Mouse (Mus musculus) liver, embryonic 14 days (tissue): Measurements from ENCODE around the gene Prrx2. TPM values are rescaled to one million over a fixed set of nuclear protein-coding genes. Genes with fewer than 3 reads are reported as not detected.

Experiments
- polyA plus RNA-seq: library from polyadenylated mRNA; depleted of rRNA; stranded (reverse); fragments of >200 nt; gene quantifications from 2 replicates; pipeline ENCODE4 v1.2.3, GENCODE M21; 2012; rRNA removed

Gene Prrx2
- polyA plus RNA-seq = 0.41 and 0.71 TPM in 2 replicates

GRCm38 (mm10) chr2:30834373-30835022 is at the start of gene Prrx2:
TSS of gene Prrx2 (plus strand) at chr2:30834972.

GRCm38 (mm10) chr2:30803604-30804003 is 31.2 kb upstream of the Prrx2 start, which contains the start of gene 1700001O22Rik:
TSS of gene 1700001O22Rik (minus strand) at chr2:30803661.

GRCm38 (mm10) chr2:30807648-30808295 is 27.0 kb upstream of the Prrx2 start, which contains the start of gene Ntmt1:
TSS of gene Ntmt1 (plus strand) at chr2:30807826.

GRCm38 (mm10) chr2:30830283-30830795 is 4.4 kb upstream of the Prrx2 start, which contains the start of gene Asb6:
TSS of gene Asb6 (minus strand) at chr2:30830333.

DNA sequence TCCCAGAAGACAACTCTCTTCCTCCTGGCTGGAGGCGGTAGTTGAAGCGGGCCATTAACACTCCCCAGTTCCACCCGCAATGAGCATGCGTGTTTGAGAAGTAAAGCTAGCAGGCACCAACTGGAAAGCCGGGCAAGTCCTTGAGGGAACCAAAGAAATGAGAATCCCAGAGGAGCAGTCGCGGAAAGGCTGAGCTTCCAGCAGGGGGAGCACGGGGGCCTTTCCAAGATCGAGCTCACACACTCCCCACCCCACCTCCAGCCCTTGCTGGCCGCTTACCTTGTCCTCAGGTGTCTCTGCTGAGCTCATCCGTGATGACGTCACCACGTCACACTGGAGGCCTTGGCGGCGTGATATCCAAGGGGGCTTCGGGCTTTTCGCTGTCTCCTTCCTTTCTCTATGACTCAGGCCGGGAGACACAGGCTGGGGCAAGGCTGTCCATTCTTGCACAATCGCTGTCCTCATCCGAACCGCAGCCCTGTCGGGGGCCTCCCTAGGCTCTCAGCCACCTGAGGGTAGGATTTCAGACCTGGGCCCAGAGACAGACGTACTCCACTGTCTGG is 94.8 kb downstream of the Prrx2 start, which contains the start of gene Ptges:
TSS of gene Ptges (minus strand) at position 381 of the 563 bp plus-strand sequence.

Other genes starting within 250 kb of the Prrx2 start
- gene Cstad, start 239.9 kb upstream of the Prrx2 start, polyA plus RNA-seq = 0.08 and 0.12 TPM in 2 replicates
- 0.05 and 0.06 TPM in 2 replicates for gene 1700001O22Rik, start 31.3 kb upstream of the Prrx2 start, polyA plus RNA-seq
- gene Ntmt1, start 27.1 kb upstream of the Prrx2 start, polyA plus RNA-seq = 13.4 and 15.6 TPM in 2 replicates
- 22.5 and 26.0 TPM in 2 replicates for gene Asb6, start 4.6 kb upstream of the Prrx2 start, polyA plus RNA-seq
- 0.11 and 0.12 TPM in 2 replicates for gene Ptges, start 94.9 kb downstream of the Prrx2 start, polyA plus RNA-seq
- gene Tor1b, start 118.0 kb downstream of the Prrx2 start, polyA plus RNA-seq = 14.1 and 16.4 TPM in 2 replicates
- 24.6 and 30.5 TPM in 2 replicates for gene Tor1a, start 133.0 kb downstream of the Prrx2 start, polyA plus RNA-seq
- 26.6 and 28.3 TPM in 2 replicates for gene BC005624, start 147.2 kb downstream of the Prrx2 start, polyA plus RNA-seq
- 2.3 and 2.8 TPM in 2 replicates for gene Usp20, start 147.3 kb downstream of the Prrx2 start, polyA plus RNA-seq